ENCODE assay signal across 8 mouse cellular contexts in the genomic region with DNA sequence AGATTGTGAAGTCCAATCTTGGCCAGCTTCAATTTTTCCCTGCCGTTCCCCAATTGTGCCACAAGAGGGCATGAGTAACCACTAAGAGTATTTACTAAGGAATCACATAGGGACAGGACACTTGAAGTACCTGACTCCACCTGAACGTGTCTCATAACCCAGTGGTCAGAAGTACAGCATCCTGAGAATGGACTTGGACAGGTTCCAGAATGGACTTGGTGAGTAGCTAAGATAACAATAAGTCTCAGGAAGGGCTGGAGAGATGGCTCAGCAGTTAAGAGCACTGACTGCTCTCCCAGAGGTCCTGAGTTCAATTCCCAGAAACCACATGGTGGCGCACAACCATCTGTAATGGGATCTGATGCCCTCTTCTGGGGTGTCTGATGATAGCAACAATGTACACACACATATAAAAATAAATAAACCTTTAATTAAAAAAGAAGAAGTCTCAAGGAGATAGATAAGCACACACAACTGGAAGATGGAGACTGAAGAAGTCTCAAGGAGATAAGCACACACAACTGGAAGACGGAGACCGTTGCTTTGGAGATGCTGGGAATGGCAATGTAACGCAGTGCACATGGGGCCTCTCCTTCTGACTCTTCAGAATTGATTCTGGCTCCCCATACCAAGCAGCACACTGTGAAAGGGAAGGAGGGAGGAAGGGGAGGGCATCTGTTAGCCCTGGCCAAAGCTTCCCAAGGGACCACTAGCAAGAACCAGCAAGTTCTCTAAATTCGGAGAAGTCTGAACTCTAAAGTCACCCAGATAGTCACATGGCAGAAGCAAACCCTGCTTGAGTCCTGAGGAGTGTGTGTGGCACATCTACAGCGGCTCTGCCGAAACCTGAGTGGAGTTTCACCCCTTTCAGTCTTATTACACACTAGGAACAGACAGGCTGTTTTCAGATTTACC. TPM values are rescaled to one million over a fixed set of nuclear protein-coding genes. Genes with fewer than 3 reads are reported as not detected.
DNase-seq lines count a peak whose midpoint lies in the region; ATAC-seq and TF ChIP-seq lines count a peak whose summit lies in the region.

No protein-coding gene starts in this region.

- H3K27me3 ChIP-seq in liver, embryonic 14.5 days (ENCODE audit: control insufficient read depth, insufficient read depth, low read length), result no peaks in the 10 kb centered on the region

- no peaks in the 10 kb centered on the region for H3K9me3 ChIP-seq in liver, embryonic 14.5 days (ENCODE audit: control insufficient read depth, low read length)

- ATAC-seq in liver, embryonic 14.5 days (ENCODE audit: insufficient read depth), result no peak

- peak overlapping the region; percentile 12; the same call in 1 of the 2 replicates for H3K4me2 ChIP-seq in liver, embryonic 14.5 days (ENCODE audit: low read depth)

- H3K4me1 ChIP-seq in liver, embryonic 14.5 days (replicated peaks; ENCODE audit: control insufficient read depth in 2 of 2, insufficient read depth in 2 of 2, low read length in 1 of 2), result peaks cover 33 to 37% of the 10 kb centered on the region in 2 experiments

- H3K36me3 ChIP-seq in liver, embryonic 14.5 days (replicated peaks; ENCODE audit: control insufficient read depth, insufficient read depth, low read depth), result no peaks in the 10 kb centered on the region

- peak; percentile 81 for TF ChIP-seq CTCF in liver, embryonic 14.5 days (IDR thresholded peaks at IDR 0.05; ENCODE audit: low read depth)

- DNase-seq in ovary, postnatal 10 days (ENCODE audit: low spot score), result peak; percentile 48
- DNase-seq in ovary, adult 18-20 months (ENCODE audit: low spot score), result no peak
- peak; percentile 77 for DNase-seq in adrenal gland, postnatal 10 days
- DNase-seq in embryo, embryonic 9.5 days (ENCODE audit: extremely low spot score), result peak; percentile 59
- DNase-seq in kidney, adult 9 months, result peak; percentile 92
- DNase-seq in liver, embryonic 14.5 days (ENCODE audit: low read depth in 3 of 3, low spot score in 3 of 3), result peak in 2 of 3 experiments; percentile 55 to 74
- peak; percentile 87 for DNase-seq in retina, postnatal 1 day
- DNase-seq in yolk sac, embryonic 10.5 days (ENCODE audit: low spot score), result peak; percentile 76

- no peak for TF ChIP-seq EP300 in liver, embryonic 14.5 days (IDR thresholded peaks at IDR 0.05; ENCODE audit: low read depth)

- no peak overlapping the region for H3K9ac ChIP-seq in liver, embryonic 14.5 days (replicated peaks)

- whole genome bisulfite sequencing in liver, embryonic 14.5 days (ENCODE audit: insufficient replicate concordance), result 26% methylated on average over 9 of the region's 9 CpGs

- no peak overlapping the region for H3K4me3 ChIP-seq in liver, embryonic 14.5 days (ENCODE audit: insufficient read depth in 1 of 2, low read depth in 2 of 2, low read length in 2 of 2)

- peak overlapping the region; percentile 89 for H3K27ac ChIP-seq in liver, embryonic 14.5 days

RNA-seq across cellular contexts. Expression of a gene that starts 3.4 kb away (rescaled TPM):
- 100 to 1,000 TPM; 138 to 147 TPM for total RNA-seq in adrenal gland, postnatal 10 days (2021)
- polyA plus RNA-seq in liver, embryonic 14.5 days (2012; rRNA removed), result 55.1 and 63.8 TPM in 2 replicates
- polyA plus RNA-seq in liver, embryonic 14.5 days (2014; fragmentation: Nextera tagmentation; extraction: Ambion mirVana), result 80.2 and 88.2 TPM in 2 replicates

RNA-seq across cellular contexts. Expression of a gene that starts 4.2 kb away (rescaled TPM):
- 1 to 10 TPM; 1.1 to 1.3 TPM for total RNA-seq in adrenal gland, postnatal 10 days (2021)
- 2.5 and 2.6 TPM in 2 replicates for polyA plus RNA-seq in liver, embryonic 14.5 days (2012; rRNA removed)
- 2.8 and 3.8 TPM in 2 replicates for polyA plus RNA-seq in liver, embryonic 14.5 days (2014; fragmentation: Nextera tagmentation; extraction: Ambion mirVana)

RNA-seq across cellular contexts. Expression of a gene that starts 29.3 kb away (rescaled TPM):
- total RNA-seq in adrenal gland, postnatal 10 days (2021), result 10 to 100 TPM; 22.2 to 27.9 TPM
- 8.0 TPM in 2 replicates for polyA plus RNA-seq in liver, embryonic 14.5 days (2012; rRNA removed)
- 6.8 and 7.3 TPM in 2 replicates for polyA plus RNA-seq in liver, embryonic 14.5 days (2014; fragmentation: Nextera tagmentation; extraction: Ambion mirVana)

RNA-seq across cellular contexts. Expression of a gene that starts 30.1 kb away (rescaled TPM):
- 10 to 100 TPM; 71.2 to 78.1 TPM for total RNA-seq in adrenal gland, postnatal 10 days (2021)
- polyA plus RNA-seq in liver, embryonic 14.5 days (2012; rRNA removed), result 13.2 and 13.6 TPM in 2 replicates
- 16.1 and 16.8 TPM in 2 replicates for polyA plus RNA-seq in liver, embryonic 14.5 days (2014; fragmentation: Nextera tagmentation; extraction: Ambion mirVana)

RNA-seq across cellular contexts. Expression of a gene that starts 45.8 kb away (rescaled TPM):
- 10 to 100 TPM; 23.8 to 30.8 TPM for total RNA-seq in adrenal gland, postnatal 10 days (2021)
- 11.2 and 14.1 TPM in 2 replicates for polyA plus RNA-seq in liver, embryonic 14.5 days (2012; rRNA removed)
- 13.4 and 15.2 TPM in 2 replicates for polyA plus RNA-seq in liver, embryonic 14.5 days (2014; fragmentation: Nextera tagmentation; extraction: Ambion mirVana)
